Mouse (Mus musculus) CD4-positive, CD25-positive, alpha-beta regulatory T cell, adult 2 months (primary cell): ENCODE results near the gene Irf4.

ENCODE experiments used
- DNase-seq: peaks from one replicate; pipeline ENCODE4 v3.0.0-alpha.2; 2012; ENCODE audit warnings: low read depth, low spot score

The Irf4 gene

GRCm38 (mm10) chr13:30738310-30738840 is 10.7 kb upstream of the Irf4 start:
- DNase-seq: no peak

GRCm38 (mm10) chr13:30741172-30741571 is 7.9 kb upstream of the Irf4 start:
- no peak for DNase-seq

- peak; percentile 58 for DNase-seq
Observed at GRCm38 (mm10) chr13:30742411-30742970, 6.5 kb upstream of the Irf4 start.

GRCm38 (mm10) chr13:30745121-30745520 is 3.9 kb upstream of the Irf4 start:
- DNase-seq: no peak

- no peak for DNase-seq
Observed at GRCm38 (mm10) chr13:30747068-30747467, 2.0 kb upstream of the Irf4 start.

- peak; percentile 70 for DNase-seq
Observed at GRCm38 (mm10) chr13:30747504-30747903, 1.5 kb upstream of the Irf4 start.

GRCm38 (mm10) chr13:30748321-30748720 is 705 bp upstream of the Irf4 start:
- peak; percentile 75 for DNase-seq

- peak; percentile 38 for DNase-seq
Observed at GRCm38 (mm10) chr13:30749557-30750141, 623 bp downstream of the Irf4 start.

- DNase-seq: peak; percentile 65
Observed at GRCm38 (mm10) chr13:30750461-30751303, 1.7 kb downstream of the Irf4 start.

- no peak for DNase-seq
Observed at GRCm38 (mm10) chr13:30751304-30751580, 2.2 kb downstream of the Irf4 start.

GRCm38 (mm10) chr13:30752581-30753187 is 3.7 kb downstream of the Irf4 start:
- no peak for DNase-seq

GRCm38 (mm10) chr13:30753441-30753840 is 4.4 kb downstream of the Irf4 start:
- no peak for DNase-seq

- no peak for DNase-seq
Observed at GRCm38 (mm10) chr13:30754066-30754465, 5.0 kb downstream of the Irf4 start.

GRCm38 (mm10) chr13:30754825-30755476 is 5.9 kb downstream of the Irf4 start:
- no peak for DNase-seq

GRCm38 (mm10) chr13:30755577-30755976 is 6.6 kb downstream of the Irf4 start:
- DNase-seq: no peak

GRCm38 (mm10) chr13:30755998-30756639 is 7.1 kb downstream of the Irf4 start:
- DNase-seq: peak; percentile 52

GRCm38 (mm10) chr13:30757264-30757900 is 8.4 kb downstream of the Irf4 start:
- no peak for DNase-seq

GRCm38 (mm10) chr13:30758789-30759381 is 9.9 kb downstream of the Irf4 start:
- no peak for DNase-seq

- peak; percentile 78 for DNase-seq
Observed at GRCm38 (mm10) chr13:30760374-30761090, 11.5 kb downstream of the Irf4 start.

GRCm38 (mm10) chr13:30761151-30761631 is 12.2 kb downstream of the Irf4 start:
- DNase-seq: peak; percentile 57
